Mouse (Mus musculus) CH12.LX (cell line): ENCODE results near the gene Kidins220. TPM values are rescaled to one million over a fixed set of nuclear protein-coding genes. Genes with fewer than 3 reads are reported as not detected.

ENCODE experiments used
- DNase-seq: peaks from one replicate; pipeline ENCODE4 v3.0.0-alpha.2; 2013; ENCODE audit errors: extremely low read depth
- H3K27ac ChIP-seq: 2 replicates; pipeline ENCODE4 v1.5.1; 2012; ENCODE audit warnings: low read depth, mild to moderate bottlenecking, control low read depth, moderate library complexity; ENCODE audit not compliant: insufficient read depth
- H3K27me3 ChIP-seq: replicated peaks from 2 replicates; pipeline ENCODE3; 2012; ENCODE audit warnings: inconsistent platforms
- H3K36me3 ChIP-seq, 2 experiments: replicated peaks in 1 of 2; 2 replicates each; pipeline versions ENCODE3 to v1.6.1; 2012; ENCODE audit warnings: inconsistent platforms in 1 of 2, low read length in 1 of 2, mild to moderate bottlenecking in 1 of 2, mixed read lengths in 1 of 2, moderate library complexity in 1 of 2; ENCODE audit not compliant: control insufficient read depth in 1 of 2, insufficient read depth in 1 of 2
- H3K4me1 ChIP-seq, 2 experiments: 2 replicates each; pipeline ENCODE4 v1.6.1; 2012; ENCODE audit warnings: inconsistent platforms in 1 of 2, moderate library complexity in 1 of 2; ENCODE audit not compliant: insufficient read depth in 2 of 2, control insufficient read depth in 1 of 2
- H3K4me2 ChIP-seq: 2 replicates; pipeline ENCODE4 v1.6.1; 2012; ENCODE audit warnings: low read depth, mild to moderate bottlenecking, control low read depth; ENCODE audit not compliant: poor library complexity, insufficient read depth, severe bottlenecking
- H3K4me3 ChIP-seq, 3 experiments: fragments of 150-350 bp in 1 of 3; sonication (generic) in 1 of 3; replicated peaks in 1 of 3; 2 replicates each; pipeline versions ENCODE3 to v1.5.1; 2011 to 2012; ENCODE audit warnings: low read depth in 2 of 3, low read length in 2 of 3, mild to moderate bottlenecking in 2 of 3, moderate library complexity in 2 of 3, control low read depth in 1 of 3, improper control_type of control experiment in 1 of 3, inconsistent platforms in 1 of 3, mixed read lengths in 1 of 3; ENCODE audit not compliant: poor library complexity in 1 of 3
- H3K79me2 ChIP-seq: replicated peaks from 2 replicates; pipeline ENCODE4 v1.6.1; 2012; ENCODE audit warnings: mild to moderate bottlenecking, moderate library complexity; ENCODE audit not compliant: control insufficient read depth, poor library complexity, insufficient read depth, severe bottlenecking; ENCODE audit errors: extremely low read depth
- H3K9ac ChIP-seq: 2 replicates; pipeline ENCODE4 v1.6.1; 2012; ENCODE audit warnings: low read depth, mild to moderate bottlenecking, control low read depth, moderate library complexity; ENCODE audit not compliant: insufficient read depth
- H3K9me3 ChIP-seq: replicated peaks from 2 replicates; pipeline ENCODE3; 2012; ENCODE audit warnings: low read length, inconsistent platforms, mixed read lengths
- BHLHE40 ChIP-seq: IDR thresholded peaks from 2 replicates; pipeline ENCODE4 v1.6.1; 2011; ENCODE audit warnings: mild to moderate bottlenecking, low read depth, low read length, improper control_type of control experiment
- CHD2 ChIP-seq: IDR thresholded peaks from 2 replicates; pipeline ENCODE4 v1.6.1; 2011; ENCODE audit warnings: low read length, improper control_type of control experiment
- ELF1 ChIP-seq: IDR thresholded peaks from 2 replicates; pipeline ENCODE4 v1.6.1; 2014; ENCODE audit warnings: low read depth, mild to moderate bottlenecking, inconsistent platforms, low read length, improper control_type of control experiment
- EP300 ChIP-seq: IDR thresholded peaks from 2 replicates; pipeline ENCODE4 v1.6.1; 2011; ENCODE audit warnings: low read length, improper control_type of control experiment
- ETS1 ChIP-seq: conservative IDR thresholded peaks from 2 replicates; pipeline ENCODE4 v1.6.1; 2012; ENCODE audit warnings: low read depth, mild to moderate bottlenecking, inconsistent platforms, low read length, improper control_type of control experiment, moderate library complexity
- HCFC1 ChIP-seq: IDR thresholded peaks from 2 replicates; pipeline ENCODE4 v1.6.1; 2012; ENCODE audit warnings: low read depth, mild to moderate bottlenecking, inconsistent platforms, low read length, improper control_type of control experiment
- KAT2A ChIP-seq: IDR thresholded peaks from 2 replicates; pipeline ENCODE4 v1.6.1; 2012; ENCODE audit warnings: low read length, improper control_type of control experiment, inconsistent platforms; ENCODE audit not compliant: insufficient replicate concordance
- MAFK ChIP-seq: IDR thresholded peaks from 2 replicates; pipeline ENCODE4 v1.6.1; 2011; ENCODE audit warnings: low read length, improper control_type of control experiment; ENCODE audit not compliant: insufficient replicate concordance
- MAX ChIP-seq: IDR thresholded peaks from 2 replicates; pipeline ENCODE4 v1.6.1; 2011; ENCODE audit warnings: low read length, improper control_type of control experiment
- MAZ ChIP-seq: IDR thresholded peaks from 2 replicates; pipeline ENCODE4 v1.6.1; 2012; ENCODE audit warnings: low read depth, mild to moderate bottlenecking, inconsistent platforms, low read length, improper control_type of control experiment, moderate library complexity
- MXI1 ChIP-seq: IDR thresholded peaks from 2 replicates; pipeline ENCODE4 v1.6.1; 2011; ENCODE audit warnings: mild to moderate bottlenecking, low read depth, low read length, improper control_type of control experiment
- MYC ChIP-seq: IDR thresholded peaks from 2 replicates; pipeline ENCODE4 v1.6.1; 2011; ENCODE audit warnings: low read depth, mild to moderate bottlenecking, improper control_type of control experiment, low read length
- NELFE ChIP-seq: IDR thresholded peaks from 2 replicates; pipeline ENCODE4 v1.6.1; 2011; ENCODE audit warnings: low read depth, low read length, improper control_type of control experiment
- NRF1 ChIP-seq: IDR thresholded peaks from 2 replicates; pipeline ENCODE4 v1.6.1; 2014; ENCODE audit warnings: low read depth, mild to moderate bottlenecking, inconsistent platforms, low read length, improper control_type of control experiment, moderate library complexity
- POLR2A ChIP-seq: IDR thresholded peaks from 2 replicates; pipeline ENCODE4 v1.6.1; 2011; ENCODE audit warnings: low read depth, mild to moderate bottlenecking, improper control_type of control experiment, low read length
- POLR2AphosphoS2 ChIP-seq: IDR thresholded peaks from 2 replicates; pipeline ENCODE4 v1.6.1; 2011; ENCODE audit warnings: low read depth, low read length, improper control_type of control experiment
- RAD21 ChIP-seq: IDR thresholded peaks from 2 replicates; pipeline ENCODE4 v1.6.1; 2011; ENCODE audit warnings: low read depth, mild to moderate bottlenecking, low read length, improper control_type of control experiment, moderate library complexity
- SIN3A ChIP-seq: IDR thresholded peaks from 2 replicates; pipeline ENCODE4 v1.6.1; 2012; ENCODE audit warnings: low read length, improper control_type of control experiment, inconsistent platforms
- SMC3 ChIP-seq: IDR thresholded peaks from 2 replicates; pipeline ENCODE4 v1.6.1; 2011; ENCODE audit warnings: low read depth, low read length, improper control_type of control experiment
- TBP ChIP-seq: conservative IDR thresholded peaks from 2 replicates; pipeline ENCODE4 v1.6.1; 2011; ENCODE audit warnings: low read depth, low read length, improper control_type of control experiment
- TCF12 ChIP-seq: IDR thresholded peaks from 2 replicates; pipeline ENCODE4 v1.6.1; 2014; ENCODE audit warnings: low read depth, mild to moderate bottlenecking, inconsistent platforms, low read length, improper control_type of control experiment
- ZKSCAN1 ChIP-seq: IDR thresholded peaks from 2 replicates; pipeline ENCODE4 v1.6.1; 2012; ENCODE audit warnings: low read depth, inconsistent platforms, low read length, improper control_type of control experiment, borderline replicate concordance
- ZMIZ1 ChIP-seq: IDR thresholded peaks from 2 replicates; pipeline ENCODE4 v1.6.1; 2012; ENCODE audit warnings: low read depth, mild to moderate bottlenecking, inconsistent platforms, low read length, improper control_type of control experiment
- ZNF384 ChIP-seq: IDR thresholded peaks from 2 replicates; pipeline ENCODE4 v1.6.1; 2012; ENCODE audit warnings: low read depth, low read length, improper control_type of control experiment, inconsistent platforms
- dilution Hi-C: fragments of 300-500 bp; cut with MboI; formaldehyde crosslinking; loops from 2 replicates; pipeline ENCODE4 v1.14.3; 2020; ENCODE audit warnings: low sequenced_read_pairs; ENCODE audit not compliant: extremely low pct_unique_long_range_greater_than_20kb, extremely low pct_ligation_motif_present
- in situ Hi-C: fragments of 300-500 bp; cut with MboI; formaldehyde crosslinking; loops from 3 replicates; pipeline ENCODE4 v1.14.3; 2019; ENCODE audit warnings: low sequenced_read_pairs, low pct_ligation_motif_present, low pct_unique_long_range_greater_than_20kb, mixed read lengths
- polyA plus RNA-seq: library from polyadenylated mRNA; unstranded; fragments of >175 nt; gene quantifications from 2 replicates; pipeline ENCODE4 v1.2.1, GENCODE M21; 2012; ENCODE audit warnings: low read depth; ENCODE audit not compliant: insufficient read length
- total RNA-seq, 2 experiments: library from RNA; depleted of rRNA; stranded (reverse); fragments of 300-350 nt in 1 of 2; fragments of >200 nt in 1 of 2; gene quantifications; 2 replicates each; pipeline ENCODE4 v1.2.3; 2012 to 2014

Gene Kidins220
- total and polyA plus RNA-seq, 3 experiments: 32.4 to 47.8 (median 39.4) TPM

- Histone ChIP-seq H3K4me3 (peak overlapping the region; percentile 63 to 90 (median 74)), H3K36me3 (no peaks in the 10 kb centered on the region), H3K4me1 (peaks cover 15 to 40% of the 10 kb centered on the region in 2 experiments), H3K4me2 (peak overlapping the region; percentile 93), H3K9me3 (peaks cover 6% of the 10 kb centered on the region), H3K27me3 (peaks cover 27% of the 10 kb centered on the region), H3K27ac (no peak overlapping the region), H3K9ac (peak overlapping the region; percentile 46), H3K79me2 (no peaks in the 10 kb centered on the region)
- dilution Hi-C loops: no loop called here
- peak; percentile 98 for DNase-seq
- TF ChIP-seq POLR2AphosphoS2: peak; percentile 80; the same call in 1 of the 2 replicates
- peak; percentile 92 for TF ChIP-seq TCF12
- peak; percentile 30 for TF ChIP-seq SMC3
- TF ChIP-seq ZMIZ1: peak; percentile 94
- TF ChIP-seq MXI1: 0 out of 2 replicates have a peak, but pooled peaks have one; percentile 54
- 0 out of 2 replicates have a peak, but pooled peaks have one; percentile 33 for TF ChIP-seq NRF1
- no peak for TF ChIP-seq ZKSCAN1
- TF ChIP-seq RAD21: no peak; the same call in none of the 2 replicates
- no peak for TF ChIP-seq KAT2A
- peak; percentile 99 for TF ChIP-seq POLR2A
- peak; percentile 95 for TF ChIP-seq TBP
- peak; percentile 9 for TF ChIP-seq MAX
- peak; percentile 92 for TF ChIP-seq CHD2
- peak; percentile 40; the same call in 1 of the 2 replicates for TF ChIP-seq ETS1
- peak; percentile 50 for TF ChIP-seq HCFC1
- TF ChIP-seq BHLHE40: 0 out of 2 replicates have a peak, but pooled peaks have one; percentile 15
- peak; percentile 48; the same call in 1 of the 2 replicates for TF ChIP-seq MAZ
- peak; percentile 98 for TF ChIP-seq ELF1
- TF ChIP-seq NELFE: peak; percentile 89; the same call in 1 of the 2 replicates
- no peak for TF ChIP-seq ZNF384
- peak; percentile 51; the same call in 1 of the 2 replicates for TF ChIP-seq SIN3A
- in situ Hi-C loops: loop anchor here (10.0 to 25.0 kb wide), 5 partner anchors 319 to 1191 kb away; no protein-coding TSS in a partner anchor
These were observed 121.4 kb downstream of the Kidins220 start for GRCm38 (mm10) chr12:25095974-25096639.

- H3K4me3 ChIP-seq: peak overlapping the region in 2 of 3 experiments; percentile 61 to 63
- H3K79me2 ChIP-seq: no peaks in the 10 kb centered on the region
- peaks cover 6% of the 10 kb centered on the region for H3K9me3 ChIP-seq
- DNase-seq: peak; percentile 52
- H3K36me3 ChIP-seq: no peaks in the 10 kb centered on the region
- H3K4me2 ChIP-seq: peak overlapping the region; percentile 93
- in situ Hi-C loops (loop anchor here (10.0 to 25.0 kb wide), 5 partner anchors 318 to 1191 kb away; no protein-coding TSS in a partner anchor), dilution Hi-C loops (no loop called here)
- peaks cover 15 to 40% of the 10 kb centered on the region in 2 experiments for H3K4me1 ChIP-seq
- peaks cover 27% of the 10 kb centered on the region for H3K27me3 ChIP-seq
- no peak overlapping the region for H3K27ac ChIP-seq
- TF ChIP-seq MYC (0 out of 2 replicates have a peak, but pooled peaks have one; percentile 12), ELF1 (no peak), EP300 (peak; percentile 38; the same call in 1 of the 2 replicates), BHLHE40 (peak; percentile 72), KAT2A (no peak), ETS1 (0 out of 2 replicates have a peak, but pooled peaks have one; percentile 13), MAFK (peak; percentile 69; the same call in 1 of the 2 replicates)
- TF ChIP-seq, all 38 proteins: peak for 5
- H3K9ac ChIP-seq: peak overlapping the region; percentile 40
These were observed 121.9 kb downstream of the Kidins220 start for GRCm38 (mm10) chr12:25096640-25097051.
